Comparison of ENCODE assay signal across 8 mouse cellular contexts in the genomic region with DNA sequence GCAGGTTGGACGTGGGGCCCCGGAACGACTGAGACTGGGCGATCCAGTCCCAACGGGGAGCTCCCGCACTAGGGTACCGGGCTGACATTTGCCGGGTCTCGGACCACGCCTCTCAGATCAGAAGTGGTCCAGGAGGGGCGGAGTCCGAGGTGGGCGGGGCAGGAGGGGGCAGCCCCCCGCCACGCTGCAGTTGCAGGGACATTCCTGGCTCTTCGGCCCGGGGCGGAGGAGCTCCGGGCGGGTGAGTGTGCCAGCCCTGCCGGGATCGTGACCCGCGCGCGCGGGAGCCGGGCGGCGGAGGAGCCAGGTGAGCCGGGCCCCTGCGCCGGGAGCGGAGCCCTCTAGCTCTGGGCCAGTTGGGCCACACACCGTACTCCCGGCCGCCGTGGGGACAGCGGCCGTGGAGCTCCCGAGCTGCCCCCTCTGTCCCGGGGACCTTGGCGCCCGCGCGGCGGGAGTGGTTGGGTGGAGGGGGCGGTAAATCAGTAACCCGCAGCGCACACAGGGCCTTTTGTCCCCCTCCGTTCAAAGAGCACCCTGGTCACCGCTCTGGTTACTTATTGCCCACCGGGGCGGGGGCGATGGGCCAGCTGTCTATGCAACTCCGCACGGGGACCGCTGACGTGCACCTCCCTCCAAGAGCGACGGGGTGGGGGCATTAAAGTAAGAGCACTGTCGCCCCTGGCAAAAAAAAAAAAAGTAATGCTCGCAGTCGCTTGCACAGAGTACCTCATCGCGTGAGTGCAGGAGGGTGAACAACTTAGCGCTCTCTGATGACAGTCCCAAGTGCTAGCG. TPM values are rescaled to one million over a fixed set of nuclear protein-coding genes. Genes with fewer than 3 reads are reported as not detected.
DNase-seq lines count a peak whose midpoint lies in the region; ATAC-seq lines count a peak whose summit lies in the region.

TSS of gene Fgfr4 (plus strand) at position 20 of the 795 bp plus-strand sequence.

- peaks cover 11% of the 10 kb centered on the region for H3K27me3 ChIP-seq in embryonic facial prominence, embryonic 14.5 days (replicated peaks; ENCODE audit: control insufficient read depth, insufficient read depth, low read length)
- peaks cover 20% of the 10 kb centered on the region for H3K27me3 ChIP-seq in hindbrain, embryonic 15.5 days
- H3K27me3 ChIP-seq in liver, embryonic 11.5 days (replicated peaks; ENCODE audit: control insufficient read depth, insufficient read depth, low read length): peaks cover 39% of the 10 kb centered on the region
- H3K27me3 ChIP-seq in neural tube, embryonic 14.5 days (ENCODE audit: control insufficient read depth, insufficient read depth, low read length): no peaks in the 10 kb centered on the region; the same call in 1 of the 2 replicates

- peak within 1 kb of the TSS; percentile 90 for H3K4me2 ChIP-seq in embryonic facial prominence, embryonic 14.5 days (ENCODE audit: low read depth, low read length)
- H3K4me2 ChIP-seq in hindbrain, embryonic 15.5 days: peak within 1 kb of the TSS; percentile 97
- peak within 1 kb of the TSS; percentile 68 for H3K4me2 ChIP-seq in liver, embryonic 11.5 days
- peak within 1 kb of the TSS; percentile 96 for H3K4me2 ChIP-seq in neural tube, embryonic 14.5 days (ENCODE audit: low read depth, low read length)

- H3K36me3 ChIP-seq in embryonic facial prominence, embryonic 14.5 days (ENCODE audit: control insufficient read depth, insufficient read depth, low read length): no peaks in the 10 kb centered on the region
- H3K36me3 ChIP-seq in hindbrain, embryonic 15.5 days: no peaks in the 10 kb centered on the region
- no peaks in the 10 kb centered on the region for H3K36me3 ChIP-seq in liver, embryonic 11.5 days (ENCODE audit: control insufficient read depth, insufficient read depth, low read length)
- H3K36me3 ChIP-seq in neural tube, embryonic 14.5 days (ENCODE audit: control insufficient read depth, insufficient read depth, low read length): no peaks in the 10 kb centered on the region

- H3K9ac ChIP-seq in embryonic facial prominence, embryonic 14.5 days (ENCODE audit: low read depth, low read length): peak within 1 kb of the TSS; percentile 70
- peak within 1 kb of the TSS; percentile 45 for H3K9ac ChIP-seq in hindbrain, embryonic 15.5 days
- no peak within 1 kb of the TSS for H3K9ac ChIP-seq in liver, embryonic 11.5 days (ENCODE audit: low read depth, low read length)
- peak within 1 kb of the TSS; percentile 52 for H3K9ac ChIP-seq in neural tube, embryonic 14.5 days (replicated peaks; ENCODE audit: low read depth, low read length)

- H3K4me1 ChIP-seq in embryonic facial prominence, embryonic 14.5 days (ENCODE audit: control insufficient read depth, insufficient read depth, low read length): no peaks in the 10 kb centered on the region
- H3K4me1 ChIP-seq in hindbrain, embryonic 15.5 days (replicated peaks): peaks cover 9% of the 10 kb centered on the region
- 0 out of 2 replicates have a peak, but pooled peaks cover 2% of the 10 kb centered on the region for H3K4me1 ChIP-seq in liver, embryonic 11.5 days (replicated peaks; ENCODE audit: control insufficient read depth, insufficient read depth, low read length)
- H3K4me1 ChIP-seq in neural tube, embryonic 14.5 days (ENCODE audit: control insufficient read depth, insufficient read depth, low read length): no peaks in the 10 kb centered on the region; the same call in 1 of the 2 replicates

- peak; percentile 74 for ATAC-seq in embryonic facial prominence, embryonic 14.5 days (ENCODE audit: low read depth)
- ATAC-seq in hindbrain, embryonic 15.5 days (ENCODE audit: low FRiP score, low read depth): peak; percentile 42; the same call in 1 of the 2 replicates
- ATAC-seq in liver, embryonic 11.5 days (replicated peaks; ENCODE audit: low FRiP score): peak; percentile 75
- peak; percentile 44 for ATAC-seq in neural tube, embryonic 14.5 days (ENCODE audit: low read depth)
- no peak for ATAC-seq in megakaryocyte progenitor cell, adult 5-6 weeks (replicated peaks; ENCODE audit: poor library complexity)

- under 1% methylated on average over 47 of the region's 68 CpGs for WGBS in embryonic facial prominence, embryonic 14.5 days
- WGBS in hindbrain, embryonic 15.5 days: 1% methylated on average over 66 of the region's 68 CpGs
- 4% methylated on average over 61 of the region's 68 CpGs for WGBS in liver, embryonic 11.5 days
- under 1% methylated on average over 64 of the region's 68 CpGs for WGBS in neural tube, embryonic 14.5 days

- DNase-seq in lung, adult 18-20 months: peak; percentile 37 to 63
- DNase-seq in lung, postnatal 25 days (ENCODE audit: low spot score): no peak
- DNase-seq in embryonic facial prominence, embryonic 14.5 days (ENCODE audit: low spot score): peak; percentile 63
- peak; percentile 76 for DNase-seq in liver, embryonic 11.5 days (ENCODE audit: low spot score)
- DNase-seq in ovary, postnatal 10 days (ENCODE audit: low spot score): no peak

- H3K27ac ChIP-seq in embryonic facial prominence, embryonic 14.5 days (replicated peaks; ENCODE audit: low read depth, low read length): no peak within 1 kb of the TSS
- H3K27ac ChIP-seq in hindbrain, embryonic 15.5 days (replicated peaks): no peak within 1 kb of the TSS
- H3K27ac ChIP-seq in liver, embryonic 11.5 days (ENCODE audit: low read depth, low read length): peak within 1 kb of the TSS; percentile 80
- H3K27ac ChIP-seq in neural tube, embryonic 14.5 days (ENCODE audit: low read depth, low read length): no peak within 1 kb of the TSS

- H3K9me3 ChIP-seq in embryonic facial prominence, embryonic 14.5 days (ENCODE audit: control insufficient read depth, low read length): no peaks in the 10 kb centered on the region
- no peaks in the 10 kb centered on the region for H3K9me3 ChIP-seq in hindbrain, embryonic 15.5 days
- H3K9me3 ChIP-seq in liver, embryonic 11.5 days (ENCODE audit: control insufficient read depth, low read length): no peaks in the 10 kb centered on the region
- H3K9me3 ChIP-seq in neural tube, embryonic 14.5 days (ENCODE audit: control insufficient read depth, low read length): no peaks in the 10 kb centered on the region

- peak within 1 kb of the TSS; percentile 63 for H3K4me3 ChIP-seq in embryonic facial prominence, embryonic 14.5 days (ENCODE audit: low read depth, low read length)
- H3K4me3 ChIP-seq in hindbrain, embryonic 15.5 days: peak within 1 kb of the TSS; percentile 53
- peak within 1 kb of the TSS; percentile 52 for H3K4me3 ChIP-seq in liver, embryonic 11.5 days (ENCODE audit: low read depth, low read length)
- peak within 1 kb of the TSS; percentile 34 for H3K4me3 ChIP-seq in neural tube, embryonic 14.5 days (ENCODE audit: low read depth, low read length)

RNA-seq across cellular contexts. Expression of gene Fgfr4, which starts in this region (rescaled TPM):
- 16.4 and 19.9 TPM in 2 replicates for polyA plus RNA-seq in embryonic facial prominence, embryonic 14.5 days (2014; fragmentation: Nextera tagmentation; extraction: Ambion mirVana)
- polyA plus RNA-seq in hindbrain, embryonic 15.5 days (2015; fragmentation: Nextera tagmentation; extraction: Ambion mirVana): 1.5 and 1.6 TPM in 2 replicates
- 6.8 and 8.0 TPM in 2 replicates for polyA plus RNA-seq in liver, embryonic 11.5 days (2014; fragmentation: Nextera tagmentation; extraction: Ambion mirVana)
- polyA plus RNA-seq in neural tube, embryonic 14.5 days (2014; fragmentation: Nextera tagmentation; extraction: Ambion mirVana): 0.35 and 1.1 TPM in 2 replicates
- total RNA-seq in megakaryocyte progenitor cell, adult 5-6 weeks (2015): not detected in 2 replicates
- total RNA-seq in megakaryocyte progenitor cell, adult 5-6 weeks (2017): not detected in 2 replicates

Comparison
In these comparisons a context has a peak if more than half of its experiments do, and no peak if none do; other contexts are left out.
1. DNase-seq: peak in lung, adult 18-20 months (2 of 2), embryonic facial prominence, embryonic 14.5 days (single experiment) and liver, embryonic 11.5 days (single experiment); none in lung, postnatal 25 days (single experiment) and ovary, postnatal 10 days (single experiment).
2. Peak in every context shown above with its lines, with median percentiles within 50 percentile points of each other: H3K4me2 ChIP-seq and H3K4me3 ChIP-seq.